Mouse (Mus musculus): ENCODE measurements around the gene Pdk1.

- TF ChIP-seq CTCF (IDR thresholded peaks at IDR 0.05; ENCODE audit: low read depth, low read length) (no peak), POLR2A (IDR thresholded peaks at IDR 0.05; ENCODE audit: borderline replicate concordance, low read depth, low read length) (no peak)
Measured at GRCm38 (mm10) chr2:71937649-71938308, 64.8 kb downstream of the Pdk1 start.

All from bone marrow macrophage, adult 2 months (primary cell).